Mouse (Mus musculus) ovary, adult 10 weeks (tissue): ENCODE results near the gene 4931423N10Rik. TPM values are rescaled to one million over a fixed set of nuclear protein-coding genes. Genes with fewer than 3 reads are reported as not detected.

Source experiments
- polyA plus RNA-seq: library from polyadenylated mRNA; stranded (reverse); fragments of 350-450 nt; fragmentation: Illumina TruSeq; extraction: RNeasy Lipid Tissue Mini Kit (QIAGEN cat#74804); gene quantifications from one replicate; pipeline ENCODE4 v1.2.3, GENCODE M21; 2014

4931423N10Rik gene
- not detected for polyA plus RNA-seq

DNA sequence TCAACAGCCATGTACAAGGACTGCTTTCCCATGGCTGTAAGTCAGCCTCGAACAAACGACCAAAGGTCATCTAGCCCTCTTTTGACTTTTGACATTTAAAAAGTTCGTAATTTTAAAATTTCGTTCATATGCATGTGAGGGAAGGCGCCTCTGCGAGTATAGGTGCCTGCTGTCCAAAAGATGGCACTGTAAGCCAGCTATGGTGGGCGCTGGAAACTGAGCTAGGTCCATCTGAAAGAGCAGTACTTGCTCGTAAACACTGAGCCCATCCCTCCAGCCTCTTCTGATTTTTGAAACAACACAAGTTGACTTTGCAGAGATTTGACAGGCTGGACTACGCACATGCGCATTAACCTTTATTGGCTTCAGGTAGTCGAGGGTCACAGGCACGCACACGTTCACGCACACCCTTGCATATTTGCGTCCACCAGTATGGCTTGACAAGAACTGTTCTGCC lies at the start of gene 4931423N10Rik:
Gene 4931423N10Rik, plus strand, starts transcription at position 407 of the 457 bp plus-strand sequence.

Other genes starting within 250 kb of the 4931423N10Rik start
- gene Abi1, start 167.2 kb upstream of the 4931423N10Rik start, polyA plus RNA-seq, result 219 TPM
- gene Acbd5, start 139.3 kb upstream of the 4931423N10Rik start, polyA plus RNA-seq, result 186 TPM
- 30.5 TPM for gene Mastl, start 51.5 kb upstream of the 4931423N10Rik start, polyA plus RNA-seq
- gene Yme1l1, start 51.1 kb upstream of the 4931423N10Rik start, polyA plus RNA-seq, result 296 TPM
- not detected for gene Nxph2, start 113.8 kb downstream of the 4931423N10Rik start, polyA plus RNA-seq